Mouse (Mus musculus): ENCODE measurements around the gene Rogdi.

The Rogdi gene

DNA sequence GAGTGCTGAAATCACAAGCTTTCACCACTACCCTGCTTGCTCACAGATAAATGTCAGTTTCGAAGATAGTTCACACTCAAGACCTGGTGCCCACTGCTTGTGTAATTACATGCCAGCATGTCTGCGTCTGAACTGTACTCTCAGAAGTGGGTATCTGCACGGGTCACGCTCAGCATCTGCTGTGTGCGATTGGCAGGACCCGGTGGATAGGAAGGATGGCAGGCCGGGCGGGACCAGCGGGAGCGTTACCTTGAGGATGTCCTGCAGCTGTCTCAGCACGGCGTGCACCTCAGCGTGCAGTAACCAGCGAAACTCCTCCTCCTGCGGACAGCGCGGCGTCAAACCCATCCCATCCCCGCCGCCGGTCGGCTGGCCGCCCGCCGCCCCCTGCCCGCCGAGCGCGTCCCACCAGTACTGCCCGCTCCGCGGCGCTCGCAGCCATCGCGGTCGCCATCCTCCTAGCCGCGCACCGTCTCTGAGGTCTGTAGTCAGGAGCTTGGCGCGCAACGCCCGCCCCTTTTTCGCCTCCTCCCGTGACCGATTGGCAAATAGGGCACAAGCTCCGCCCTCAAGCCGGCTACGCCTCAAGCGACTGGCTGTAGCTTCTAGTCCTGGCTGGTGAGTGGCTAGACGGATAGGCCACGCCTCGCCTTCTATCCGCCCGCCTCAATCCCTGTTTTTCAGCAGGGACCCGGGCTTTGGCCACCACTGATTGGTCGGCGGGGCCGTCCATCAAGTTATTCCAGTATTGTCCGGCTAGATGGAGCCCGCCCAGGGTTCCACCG lies at the start of gene Rogdi:
Gene Rogdi (minus strand): TSS at position 500 of the 785 bp plus-strand sequence.
- DNase-seq (ENCODE audit: low spot score) = peak; percentile 94

DNA sequence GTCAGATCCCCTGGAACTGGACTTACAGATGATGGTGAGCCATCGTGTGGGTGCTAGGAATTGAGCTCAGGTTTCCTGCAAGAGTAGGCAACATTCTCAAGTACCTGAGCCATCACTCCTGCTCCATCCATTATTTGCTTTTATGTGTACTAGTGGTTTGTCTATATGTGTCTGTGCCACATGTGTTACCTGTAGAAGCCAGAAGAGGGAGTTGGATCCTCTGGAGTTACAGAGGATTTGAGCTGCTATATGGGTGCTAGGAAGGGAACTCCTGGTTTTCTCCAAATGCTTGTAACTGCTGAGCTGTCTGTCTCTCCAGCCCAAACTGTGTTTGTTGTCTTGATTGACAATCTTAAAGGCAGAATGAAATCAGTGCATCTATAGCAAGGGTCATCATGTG lies 44.8 kb upstream of the Rogdi start:
- DNase-seq (ENCODE audit: low spot score) = no peak

DNA sequence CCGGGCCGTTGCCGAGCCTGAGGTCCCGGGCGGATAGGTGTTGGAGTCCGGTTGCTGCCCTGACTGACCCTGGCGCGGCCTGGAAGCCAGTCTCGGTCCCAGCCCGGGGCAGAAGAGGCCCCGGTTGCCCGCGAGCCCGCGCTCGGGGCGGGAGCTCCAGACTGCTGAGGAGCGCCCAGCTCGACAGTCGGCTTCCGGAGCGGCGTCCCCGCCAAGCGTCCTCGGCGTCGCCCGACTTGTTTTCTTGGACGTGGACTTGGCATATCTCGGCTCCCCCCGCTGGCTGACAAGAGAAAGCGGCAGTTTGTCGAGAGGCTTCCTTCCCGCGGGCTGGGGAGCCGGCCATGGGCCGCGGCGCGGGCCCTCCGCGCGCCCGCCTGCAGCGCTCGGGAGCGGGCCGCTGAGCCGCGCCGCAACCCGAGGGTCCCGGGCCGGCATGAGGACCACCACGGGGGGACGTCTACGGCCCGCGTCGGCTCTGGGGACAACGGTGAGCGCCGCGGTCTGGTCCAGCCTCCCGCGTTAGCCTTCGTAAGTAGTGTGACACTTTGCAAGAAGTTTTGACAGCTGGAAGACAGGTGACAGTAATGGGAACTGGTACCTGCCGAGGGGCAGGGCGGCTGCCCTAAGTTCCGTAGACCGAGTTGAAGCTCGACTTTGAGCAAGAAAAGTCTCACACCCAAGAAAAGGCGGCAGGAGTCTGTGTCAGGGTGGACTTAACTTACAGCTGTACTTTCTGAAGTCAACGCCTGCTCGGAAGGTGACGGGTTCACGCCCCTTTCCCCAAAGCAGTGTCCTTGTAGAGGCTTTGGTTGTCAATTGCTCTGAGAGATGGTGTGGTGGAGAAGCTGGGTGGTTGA lies 37.1 kb upstream of the Rogdi start:
- DNase-seq (ENCODE audit: low spot score) = no peak

DNA sequence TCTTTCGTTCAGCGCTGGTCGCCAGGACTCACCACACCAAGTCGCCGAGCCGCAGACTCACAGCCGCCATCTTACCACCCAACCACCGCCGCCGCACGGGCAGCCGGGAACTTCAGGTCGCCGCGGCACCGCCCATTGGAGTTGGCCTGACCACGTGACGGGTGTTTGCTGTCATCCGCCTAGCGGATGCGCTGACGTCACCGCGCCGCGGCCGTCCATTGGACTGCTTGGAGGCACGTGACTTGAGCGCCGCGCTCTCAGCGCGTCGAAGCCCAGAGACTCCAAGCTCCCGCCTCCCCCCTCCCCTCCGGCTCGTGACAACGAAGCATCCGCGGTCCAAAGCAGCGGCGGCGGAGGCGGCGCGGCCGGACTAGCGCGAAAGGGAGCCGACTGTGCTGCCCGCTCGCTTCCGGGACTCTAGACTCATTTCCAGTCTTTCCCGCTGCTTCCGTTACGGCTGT lies 36.5 kb upstream of the Rogdi start, which contains the start of the genes Glyr1 and Ubn1:
Gene Glyr1 (minus strand): TSS at position 90 of the 461 bp plus-strand sequence.
Gene Ubn1 (plus strand): TSS at position 284 of the 461 bp plus-strand sequence.
- peak; percentile 96 for DNase-seq (ENCODE audit: low spot score)

DNA sequence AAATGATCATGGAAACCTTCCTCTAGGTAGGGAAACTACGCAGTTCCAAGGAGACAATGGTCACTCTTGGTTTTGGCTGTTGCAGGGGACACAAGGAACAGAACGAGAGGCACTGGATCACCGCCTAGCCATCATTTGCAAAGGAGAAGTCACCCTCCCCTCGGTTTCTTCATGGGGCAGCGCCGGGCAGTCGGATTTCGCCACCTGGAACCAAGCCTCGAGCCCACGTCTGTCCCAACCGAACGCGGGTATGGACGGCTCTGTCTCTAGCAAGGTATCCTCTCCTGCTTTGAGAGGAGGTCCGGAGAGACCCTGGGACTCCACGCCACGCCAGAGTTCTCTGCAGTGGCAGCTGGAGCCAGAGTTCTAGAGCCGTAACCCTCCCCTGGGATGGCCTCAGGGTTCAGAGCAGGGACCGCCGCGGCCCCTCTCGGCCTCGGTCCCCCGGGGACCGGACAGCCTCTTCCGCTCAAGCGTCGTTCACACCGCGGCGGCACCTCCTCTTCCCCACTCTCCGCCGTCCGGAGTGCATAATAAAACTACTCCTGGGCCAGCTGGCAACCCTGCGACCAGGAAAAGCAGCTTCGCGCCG lies 35.9 kb upstream of the Rogdi start:
- DNase-seq (ENCODE audit: low spot score) = no peak

DNA sequence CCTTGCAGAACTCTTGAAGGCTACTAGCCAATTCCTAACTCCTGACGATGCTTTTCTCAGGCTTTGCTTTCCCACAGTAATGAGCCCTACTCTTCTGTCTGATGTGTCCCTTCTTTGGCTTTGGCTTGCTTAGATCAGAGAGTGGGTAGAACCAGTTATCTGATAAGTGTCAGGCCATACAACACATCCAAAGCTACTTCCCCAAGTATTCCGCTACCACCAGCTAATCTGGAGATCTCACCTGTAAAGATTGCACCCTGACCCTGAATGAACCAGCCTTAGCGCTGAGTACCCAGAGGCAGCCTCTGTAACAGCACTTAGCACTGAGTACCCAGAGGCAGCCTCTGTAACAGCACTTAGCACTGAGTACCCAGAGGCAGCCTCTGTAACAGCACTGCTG lies 32.0 kb upstream of the Rogdi start:
- no peak for DNase-seq (ENCODE audit: low spot score)

DNA sequence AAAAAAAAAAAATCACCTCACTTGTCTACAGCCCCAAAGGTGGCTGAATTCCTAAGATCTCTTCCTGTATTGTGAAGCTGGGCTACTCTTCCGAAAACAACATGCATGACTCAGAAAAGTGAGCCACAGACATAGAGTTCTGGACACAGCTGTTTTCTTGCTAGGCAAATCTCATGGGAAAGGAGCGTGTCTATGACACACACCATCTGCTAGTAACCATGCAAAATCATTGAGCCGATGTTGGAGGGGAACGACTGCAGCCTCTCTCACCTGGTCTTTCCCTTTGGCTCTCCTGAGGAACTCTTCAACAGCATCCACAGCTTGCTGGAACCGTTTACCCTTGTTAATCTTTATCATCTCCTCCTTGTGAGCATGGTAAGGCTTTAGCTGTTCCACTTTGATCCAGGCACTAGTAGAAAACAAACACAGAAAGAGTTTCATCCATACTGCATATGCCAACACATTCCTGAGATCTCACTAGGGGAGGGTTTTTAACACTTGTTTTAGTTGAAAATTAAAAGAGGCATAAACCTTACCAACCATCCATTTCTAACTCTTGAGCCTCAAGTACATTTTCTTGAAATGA lies 23.4 kb upstream of the Rogdi start:
- no peak for DNase-seq (ENCODE audit: low spot score)

DNA sequence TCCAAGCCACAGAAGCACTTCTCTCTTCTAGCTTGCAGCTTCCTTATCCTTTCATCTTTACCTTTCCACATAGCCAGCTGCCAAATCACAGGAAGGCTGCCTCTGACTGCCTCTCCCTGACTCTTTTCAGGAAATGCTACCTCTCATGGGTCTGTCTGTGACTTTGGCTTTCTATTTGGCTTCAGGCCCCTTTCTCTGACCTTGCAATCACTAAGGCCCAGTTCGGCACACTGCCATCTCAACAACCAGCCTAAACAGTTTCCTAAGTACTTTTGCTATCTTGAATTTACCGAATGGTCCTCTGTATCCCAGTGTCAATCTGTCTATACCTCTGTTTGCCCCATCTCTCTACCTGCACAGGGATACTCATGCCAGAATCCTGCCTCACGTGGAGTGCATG lies 22.2 kb upstream of the Rogdi start:
- no peak for DNase-seq (ENCODE audit: low spot score)

DNA sequence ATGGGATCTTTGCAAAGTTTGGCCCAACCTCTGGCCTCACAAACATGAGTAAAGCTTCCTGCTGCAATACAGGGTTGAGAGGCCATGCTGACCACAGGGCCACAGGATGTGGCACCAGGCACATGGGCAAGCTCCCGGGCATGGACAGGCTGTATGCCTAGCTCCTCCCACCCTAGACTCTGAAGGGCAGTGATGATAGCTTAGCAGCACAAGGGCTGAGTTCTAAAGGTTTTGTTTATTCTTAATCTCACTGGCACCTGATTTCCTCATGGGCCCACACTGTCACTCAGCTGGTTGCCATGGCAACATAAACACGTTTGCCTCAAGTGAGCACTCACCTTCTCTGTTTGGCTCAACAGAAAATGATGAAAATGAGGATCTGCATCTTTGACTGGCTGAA lies 16.5 kb upstream of the Rogdi start:
- no peak for DNase-seq (ENCODE audit: low spot score)

DNA sequence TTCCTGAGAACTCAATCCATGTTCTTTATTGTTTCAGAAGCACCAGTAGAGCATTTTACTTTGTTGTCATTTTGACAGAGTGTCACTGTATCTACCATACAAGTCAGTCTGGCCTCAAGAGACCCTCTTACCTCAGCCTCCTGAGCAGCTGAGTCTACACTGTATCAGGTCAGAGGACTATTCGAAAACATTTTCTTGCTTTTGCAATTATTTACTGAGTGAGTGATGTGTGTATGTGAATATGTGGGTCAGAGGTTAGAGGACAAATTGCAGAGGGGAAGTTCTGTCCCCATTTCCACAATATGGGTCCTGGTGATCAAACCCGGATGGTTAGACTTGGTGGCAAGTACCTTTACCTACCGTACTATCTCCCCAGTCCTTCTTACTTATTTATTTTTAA lies 10.7 kb upstream of the Rogdi start:
- no peak for DNase-seq (ENCODE audit: low spot score)

DNA sequence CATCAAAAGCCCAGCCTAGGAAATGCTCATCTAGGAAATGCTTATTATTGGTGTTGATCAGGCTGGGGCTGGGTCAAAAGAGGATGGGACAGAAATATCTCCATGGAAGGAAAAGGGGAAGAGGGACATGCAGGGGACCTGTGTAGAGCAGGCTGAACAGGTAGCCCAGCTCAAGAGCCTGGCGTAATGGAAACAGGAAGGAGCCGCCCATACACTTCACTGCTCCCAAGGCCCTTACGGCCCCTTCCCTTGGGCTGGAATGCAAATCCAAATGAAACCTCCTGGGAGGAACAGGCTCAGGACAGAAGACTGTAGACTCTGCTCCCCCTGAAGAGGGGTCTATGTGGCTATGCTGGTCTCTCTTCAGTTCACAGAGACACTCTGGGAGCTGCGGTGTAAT lies 1.2 kb upstream of the Rogdi start:
- no peak for DNase-seq (ENCODE audit: low spot score)

DNA sequence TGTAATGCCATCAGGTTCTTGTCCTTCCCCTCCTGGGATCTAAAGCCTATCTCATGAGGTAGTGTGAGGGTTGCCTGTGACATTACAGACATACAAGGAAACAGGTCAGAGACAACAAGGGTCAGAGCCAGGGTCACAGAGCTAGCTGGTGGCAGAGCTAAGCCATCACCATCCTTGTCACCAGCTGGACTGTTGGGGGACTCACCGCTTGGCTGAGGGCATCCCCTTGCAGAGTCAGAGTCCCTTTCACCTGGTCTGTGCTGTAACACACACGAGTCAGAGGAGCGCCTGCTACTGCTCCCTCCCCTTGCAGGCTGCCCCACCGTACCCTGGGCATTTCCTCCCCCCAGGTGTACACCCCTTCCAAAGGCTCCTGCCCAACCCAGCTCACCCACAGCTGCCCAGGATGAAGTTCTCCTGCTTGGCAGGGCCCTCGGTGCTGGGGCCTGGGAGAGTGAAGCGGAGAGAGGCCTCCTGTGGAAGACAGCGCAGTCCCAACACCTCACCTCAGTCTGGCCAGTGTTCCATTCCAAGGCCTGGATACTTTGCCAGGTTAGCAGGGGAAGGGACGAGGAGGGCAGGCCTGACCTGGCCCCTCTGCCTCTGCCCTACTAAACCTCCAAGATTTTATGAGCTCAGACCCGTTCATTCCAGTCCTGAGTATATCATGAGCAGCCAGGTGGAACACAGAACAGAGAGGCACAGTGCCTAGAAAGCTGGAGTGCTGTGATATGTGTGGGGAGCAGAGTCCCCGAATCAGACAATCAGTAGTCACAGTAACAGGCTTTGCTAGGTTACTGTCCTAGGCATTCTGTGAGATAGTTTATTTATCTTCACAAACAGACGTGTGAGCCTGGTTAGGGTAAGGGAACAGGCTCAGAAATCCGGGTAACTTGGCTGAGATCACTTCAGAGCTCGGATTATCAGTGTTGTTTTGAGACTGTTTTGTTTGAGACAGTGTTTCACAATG lies 1.0 kb downstream of the Rogdi start:
- DNase-seq (ENCODE audit: low spot score) = peak; percentile 37

DNA sequence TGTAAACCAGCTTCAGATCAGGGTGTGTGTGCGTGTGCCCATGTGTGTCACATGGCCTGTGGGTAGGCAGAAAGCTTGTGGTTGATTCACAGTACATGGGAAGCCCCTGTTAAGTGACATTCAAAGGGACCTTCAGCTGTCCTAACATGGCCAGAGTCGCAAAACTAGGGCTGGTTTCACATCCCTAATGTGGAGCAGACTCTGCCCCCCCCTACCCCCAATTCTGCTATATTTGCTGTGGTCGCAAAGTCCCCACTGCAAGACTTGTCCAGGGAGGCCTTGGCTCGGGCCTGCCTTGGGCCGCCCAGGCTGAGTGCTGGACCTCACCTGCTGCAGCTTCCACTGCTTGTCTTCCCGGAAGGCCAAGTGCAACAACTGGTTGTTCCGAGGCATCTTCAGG lies 2.1 kb downstream of the Rogdi start:
- DNase-seq (ENCODE audit: low spot score) = no peak

DNA sequence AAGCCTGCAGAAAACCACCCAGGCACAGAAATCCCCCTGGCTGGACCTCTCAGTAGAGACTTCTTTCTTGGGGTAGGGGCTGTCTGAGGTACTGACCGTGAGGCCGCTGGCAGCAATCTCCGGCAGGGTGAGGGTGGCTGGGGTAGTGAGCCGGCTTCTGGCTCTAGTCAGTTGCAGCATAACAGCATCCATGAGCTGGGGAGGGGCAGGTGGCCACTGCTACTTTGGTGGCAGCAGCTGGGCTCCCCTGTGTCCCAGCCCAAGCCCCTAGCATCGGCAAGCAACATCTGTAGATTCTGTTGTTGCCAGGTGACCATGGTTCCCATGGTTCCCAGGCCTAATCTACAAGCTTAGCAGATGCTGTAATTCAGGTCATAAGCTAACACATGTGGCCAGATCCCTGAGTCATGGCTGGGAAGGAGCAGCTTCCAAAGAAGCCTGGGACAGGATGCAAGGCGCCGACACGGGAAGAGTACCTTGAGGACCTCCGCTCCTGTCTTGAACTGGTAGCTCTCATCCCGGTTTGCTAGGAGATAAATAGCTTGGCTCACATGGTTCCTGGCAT lies 2.9 kb downstream of the Rogdi start:
- no peak for DNase-seq (ENCODE audit: low spot score)

DNA sequence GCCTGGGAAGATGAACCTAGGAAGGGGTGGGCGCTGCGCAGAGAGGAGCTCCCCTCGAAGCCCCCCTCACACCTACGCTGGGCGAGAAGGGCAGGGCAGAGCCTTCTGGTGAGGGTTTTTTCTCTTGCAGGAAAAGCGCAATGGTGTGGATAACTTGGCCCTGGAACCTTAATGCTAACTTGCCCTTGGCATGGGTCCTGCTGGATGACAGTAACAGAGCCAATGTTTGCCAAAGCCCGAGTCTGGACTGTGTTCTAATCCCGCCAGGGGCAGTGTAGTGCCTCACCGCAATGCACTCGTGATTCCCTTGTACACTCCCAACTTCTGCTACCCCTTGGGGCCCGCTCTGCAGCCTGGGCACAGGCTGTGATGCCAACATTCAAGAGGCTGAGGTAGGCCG lies 5.3 kb downstream of the Rogdi start:
- DNase-seq (ENCODE audit: low spot score) = no peak

DNA sequence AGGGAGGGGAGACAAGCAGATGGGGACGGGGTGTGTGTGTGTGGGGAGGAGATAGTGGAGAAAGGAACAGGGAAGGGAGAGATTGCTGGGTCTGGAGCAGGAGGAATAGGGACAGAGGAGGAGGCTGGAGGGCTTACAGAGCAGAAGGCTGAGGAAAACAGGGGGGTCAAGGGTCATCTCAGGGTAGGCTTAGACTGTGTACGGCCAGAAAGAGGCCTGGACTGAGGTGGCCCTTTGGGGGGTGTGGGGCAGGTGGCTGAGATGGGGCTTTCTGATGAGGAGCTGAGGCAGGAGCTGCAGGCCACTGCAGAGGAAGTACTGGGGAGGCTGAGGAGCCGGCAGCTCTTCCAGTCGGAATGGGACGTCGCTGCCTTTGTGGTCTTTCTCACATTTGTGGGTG lies 5.9 kb downstream of the Rogdi start:
- no peak for DNase-seq (ENCODE audit: low spot score)

DNA sequence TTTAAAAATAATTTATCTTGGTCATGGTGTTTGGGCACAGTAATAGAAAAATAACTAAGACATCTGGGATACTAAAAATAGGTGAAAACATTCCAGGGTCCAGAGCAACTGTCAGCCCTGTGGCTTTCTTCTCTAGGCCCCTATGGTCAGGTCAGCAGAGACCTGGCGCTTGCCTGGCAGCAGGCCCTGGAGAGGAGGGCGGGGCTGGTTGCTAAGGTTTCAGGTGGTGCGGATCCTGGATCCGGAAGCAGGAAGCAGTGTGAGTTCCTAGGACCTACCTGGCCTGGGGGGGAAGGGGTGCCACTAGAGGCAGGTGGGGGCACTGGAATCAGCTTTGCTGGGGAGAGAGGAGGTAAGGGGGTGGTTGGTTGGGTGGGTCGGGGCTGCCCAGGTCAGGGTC lies 6.3 kb downstream of the Rogdi start, which contains the start of gene Smim22:
Gene Smim22 (plus strand): TSS at position 222 of the 400 bp plus-strand sequence.
- no peak for DNase-seq (ENCODE audit: low spot score)

DNA sequence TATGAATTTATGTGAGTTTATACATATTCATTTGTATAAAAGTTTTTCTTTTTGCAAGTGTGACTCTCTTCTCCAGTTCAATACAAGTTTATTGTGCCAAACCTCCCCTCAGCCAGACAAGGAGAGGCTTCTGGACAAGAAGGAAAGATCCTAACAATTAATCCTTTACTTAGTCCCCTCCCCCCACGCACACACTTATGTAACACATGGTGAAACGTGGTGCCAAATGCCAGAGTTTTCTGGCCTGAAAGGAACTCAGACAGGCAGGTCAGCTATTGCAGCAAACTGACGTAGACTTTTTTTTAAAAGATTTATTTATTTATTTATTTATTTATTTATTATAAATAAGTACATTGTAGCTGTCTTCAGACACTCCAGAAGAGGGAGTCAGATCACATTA lies 12.7 kb downstream of the Rogdi start:
- no peak for DNase-seq (ENCODE audit: low spot score)

DNA sequence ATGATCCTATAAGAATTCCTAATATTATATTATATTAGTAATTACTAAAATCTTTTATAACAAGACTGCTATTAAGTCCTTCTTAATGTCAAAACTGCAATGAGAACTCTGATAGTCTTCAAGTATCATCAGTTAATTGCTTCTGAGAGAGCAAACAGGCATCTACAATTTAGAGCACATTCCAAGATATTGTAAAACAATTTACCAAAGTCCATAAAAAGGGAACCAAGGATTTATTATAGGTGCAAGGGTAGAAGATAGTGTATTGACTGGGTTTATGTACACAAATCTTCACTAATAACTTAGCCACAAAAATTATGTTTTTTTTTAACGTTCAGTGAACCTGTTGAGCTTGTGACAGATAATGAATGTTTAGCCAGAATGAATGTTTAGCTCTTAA lies 14.4 kb downstream of the Rogdi start:
- DNase-seq (ENCODE audit: low spot score) = no peak

DNA sequence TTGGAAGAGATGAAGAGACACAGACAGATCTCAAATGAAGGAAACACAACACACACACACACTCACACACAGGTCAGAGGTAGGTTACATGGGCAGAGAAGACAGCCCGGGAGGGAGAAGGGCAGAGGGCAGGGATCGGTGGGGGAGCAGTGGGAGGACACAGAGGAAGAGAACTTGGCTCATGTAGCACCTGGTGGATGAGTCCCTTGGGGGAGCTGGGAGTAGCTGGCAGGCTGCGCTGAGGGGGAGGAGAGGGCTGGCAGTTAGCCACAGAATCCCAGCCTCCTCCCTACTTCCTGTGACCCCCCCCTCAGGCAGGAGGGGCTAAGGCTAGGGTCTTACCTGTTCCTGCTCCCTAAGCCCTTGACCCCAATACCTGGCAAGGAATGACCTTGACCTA lies 15.8 kb downstream of the Rogdi start, which contains the start of gene Sept12:
Gene Sept12 (minus strand): TSS at position 300 of the 400 bp plus-strand sequence.
- DNase-seq (ENCODE audit: low spot score) = no peak

DNA sequence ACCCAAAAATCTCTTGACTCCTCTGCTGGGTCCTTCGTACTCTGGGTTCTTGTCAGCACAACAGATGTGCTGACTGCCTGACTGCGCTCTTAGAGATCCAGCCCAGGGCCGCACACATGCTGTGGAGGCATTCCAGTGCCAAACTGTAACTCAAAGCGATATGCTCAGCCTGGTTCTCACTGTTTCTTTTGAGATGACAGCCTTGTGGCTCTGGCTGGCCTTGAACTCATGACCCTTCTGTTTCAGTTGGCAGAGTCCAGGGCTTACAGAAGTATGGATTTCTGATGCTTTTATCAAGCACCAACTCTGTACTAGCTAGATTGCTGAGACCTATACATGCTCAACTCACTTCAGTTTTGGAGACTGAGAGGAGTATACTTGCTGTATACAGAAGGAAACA lies 20.1 kb downstream of the Rogdi start:
- no peak for DNase-seq (ENCODE audit: low spot score)
